Mouse (Mus musculus): ENCODE measurements around the gene Slc24a2.

DNA sequence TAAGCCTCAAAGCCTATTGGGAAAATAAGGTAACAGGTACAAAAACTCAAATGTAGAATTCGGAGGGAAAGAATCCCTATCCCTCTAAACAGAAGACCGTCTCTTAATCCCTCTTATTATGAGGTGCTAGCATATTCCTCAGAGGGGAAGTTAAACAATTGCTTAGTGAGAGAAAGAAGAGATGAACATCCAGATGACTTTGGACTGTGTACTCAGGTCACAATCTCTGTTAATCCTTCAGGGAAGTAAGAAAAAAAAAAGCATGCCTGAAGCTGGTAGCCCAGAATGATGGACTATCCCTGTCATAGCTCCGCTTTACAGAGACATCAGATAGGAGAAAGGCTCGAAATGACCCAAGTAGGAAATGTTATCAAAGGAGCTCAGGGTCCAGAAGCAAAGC is 151.0 kb downstream of the Slc24a2 start:
- TF ChIP-seq CTCF (IDR thresholded peaks at IDR 0.05; ENCODE audit: low read depth) (no peak), EP300 (optimal IDR thresholded peaks at IDR 0.05) (no peak)

Measured in stomach, postnatal 0 days (tissue).